In the genomic region with DNA sequence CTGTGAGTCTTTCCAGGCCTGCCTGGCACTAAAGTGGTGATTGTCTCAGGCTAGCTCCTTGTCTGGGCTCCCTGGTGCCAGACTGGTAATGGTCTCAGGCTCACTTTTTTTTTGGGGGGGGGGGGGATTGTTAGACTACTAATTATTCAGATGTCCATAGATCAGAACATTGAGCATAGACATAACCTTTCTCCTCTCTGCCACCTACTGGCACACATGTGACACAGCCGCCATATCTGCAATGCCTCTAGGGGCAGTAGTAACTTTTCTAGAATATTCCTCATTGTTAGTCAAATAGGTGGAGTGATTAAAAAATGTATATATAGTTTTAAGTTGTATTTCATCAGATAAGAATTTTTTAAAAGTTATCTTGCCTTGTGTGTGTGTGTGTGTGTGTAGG, we compare ENCODE assay signal across 9 mouse cellular contexts. TPM values are rescaled to one million over a fixed set of nuclear protein-coding genes. Genes with fewer than 3 reads are reported as not detected.
DNase-seq lines count a peak whose midpoint lies in the region.
"Had no signal": no experiment of that assay in that cellular context is flagged by ENCODE, and none has a peak within 500 bp of the region (broad histone marks: within the 10 kb centered on the region; RNA-seq: fewer than 3 reads in every experiment).

No protein-coding gene starts in this region.

- H3K36me3 ChIP-seq in heart, embryonic 10.5 days = no peaks in the 10 kb centered on the region
- H3K36me3 ChIP-seq: neural tube, embryonic 13.5 days had no signal

- 59% methylated on average over 1 of the region's 1 CpGs for WGBS in heart, embryonic 10.5 days

- H3K4me1 ChIP-seq in heart, embryonic 10.5 days = peaks cover 23% of the 10 kb centered on the region

- H3K9me3 ChIP-seq in heart, embryonic 10.5 days = no peaks in the 10 kb centered on the region
- H3K9me3 ChIP-seq: neural tube, embryonic 13.5 days had no signal

- no peaks in the 10 kb centered on the region for H3K27me3 ChIP-seq in heart, embryonic 10.5 days (ENCODE audit: insufficient read depth, poor library complexity, severe bottlenecking)
- H3K27me3 ChIP-seq: neural tube, embryonic 13.5 days had no signal

- no peak overlapping the region for H3K4me3 ChIP-seq in heart, embryonic 10.5 days
- H3K4me3 ChIP-seq: neural tube, embryonic 13.5 days had no signal

- DNase-seq in heart, adult 11 months = peak; percentile 94
- DNase-seq in heart, embryonic 10.5 days (ENCODE audit: low spot score) = no peak
- DNase-seq in urinary bladder, postnatal 14 days (ENCODE audit: low spot score) = peak; percentile 64
- DNase-seq in urinary bladder, postnatal 10 days (ENCODE audit: low spot score) = no peak
- DNase-seq in cerebellum, adult 9-10 months = peak; percentile 81
- peak; percentile 76 for DNase-seq in heart, postnatal 4 days
- DNase-seq in lung, postnatal 36 days = peak; percentile 84
- DNase-seq in neural tube, embryonic 10.5 days (ENCODE audit: extremely low spot score, low spot score) = no peak

- H3K27ac ChIP-seq in heart, embryonic 10.5 days = no peak overlapping the region
- H3K27ac ChIP-seq: neural tube, embryonic 13.5 days had no signal

RNA-seq across cellular contexts. Expression of a gene that starts 53.3 kb away (rescaled TPM):
- polyA plus RNA-seq in heart, embryonic 10.5 days (2016; fragmentation: Nextera tagmentation; extraction: Ambion mirVana) = 5.1 and 7.0 TPM in 2 replicates
- total RNA-seq in heart, postnatal 4 days (2021) = 1 to 10 TPM; 8.2 to 8.9 TPM

RNA-seq across cellular contexts. Expression of a gene that starts 58.8 kb away (rescaled TPM):
- 1.6 and 2.0 TPM in 2 replicates for polyA plus RNA-seq in heart, embryonic 10.5 days (2016; fragmentation: Nextera tagmentation; extraction: Ambion mirVana)
- not detected for total RNA-seq in heart, postnatal 4 days (2021)

RNA-seq across cellular contexts. Expression of a gene that starts 58.9 kb away (rescaled TPM):
- 2.7 and 3.6 TPM in 2 replicates for polyA plus RNA-seq in heart, embryonic 10.5 days (2016; fragmentation: Nextera tagmentation; extraction: Ambion mirVana)
- total RNA-seq in heart, postnatal 4 days (2021) = 1 to 10 TPM; 5.8 to 6.2 TPM

Comparison
In these comparisons a context has a peak if more than half of its experiments do, and no peak if none do; other contexts are left out.
1. DNase-seq: peak in heart, adult 11 months (single experiment), urinary bladder, postnatal 14 days (single experiment), cerebellum, adult 9-10 months (single experiment), heart, postnatal 4 days (single experiment) and lung, postnatal 36 days (single experiment); none in heart, embryonic 10.5 days (single experiment), urinary bladder, postnatal 10 days (single experiment) and neural tube, embryonic 10.5 days (single experiment).